17 mouse cellular contexts compared by ENCODE assay signal in the genomic region with DNA sequence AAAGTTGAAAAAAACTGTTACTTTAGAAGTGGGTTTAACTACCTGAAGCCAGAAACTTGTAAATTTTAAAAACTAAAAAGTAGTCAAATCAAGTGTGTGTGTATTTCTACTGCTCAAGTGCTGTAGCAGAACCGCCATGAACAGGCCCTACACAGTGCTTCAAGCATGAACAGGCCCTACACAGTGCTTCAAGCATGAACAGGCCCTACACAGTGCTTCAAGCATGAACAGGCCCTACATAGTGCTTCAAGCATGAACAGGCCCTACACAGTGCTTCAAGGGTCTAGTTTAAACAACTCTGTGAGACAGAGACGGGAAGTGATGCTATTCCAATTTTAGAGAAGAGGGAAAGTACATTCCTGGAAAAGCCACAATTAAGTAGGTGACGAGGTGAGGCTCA.
"Had no signal": no experiment of that assay in that cellular context is flagged by ENCODE, and none has a peak within 500 bp of the region (broad histone marks: within the 10 kb centered on the region; RNA-seq: fewer than 3 reads in every experiment).

No protein-coding gene starts in this region.

- ATAC-seq: liver, postnatal 0 days; midbrain, embryonic 13.5 days; midbrain, embryonic 15.5 days had no signal

- H3K9me3 ChIP-seq: liver, embryonic 13.5 days; liver, embryonic 15.5 days; megakaryocyte, embryonic 14.5 days; midbrain, embryonic 13.5 days; midbrain, embryonic 15.5 days; neural tube, embryonic 12.5 days; stomach, embryonic 15.5 days had no signal

- DNase-seq: liver, embryonic 13.5 days; liver, postnatal 0 days; lung, embryonic 14.5 days; right cerebral cortex, postnatal 14 days; thymus, adult 2 months; thymus, postnatal 25 days; thymus, postnatal 4 days had no signal

- H3K4me1 ChIP-seq: liver, embryonic 13.5 days; liver, embryonic 15.5 days; megakaryocyte, embryonic 14.5 days; midbrain, embryonic 13.5 days; midbrain, embryonic 15.5 days; neural tube, embryonic 12.5 days; stomach, embryonic 15.5 days had no signal

- H3K4me2 ChIP-seq: liver, embryonic 11.5 days; liver, embryonic 13.5 days; liver, embryonic 15.5 days; lung, embryonic 14.5 days; midbrain, embryonic 11.5 days; midbrain, embryonic 13.5 days; midbrain, embryonic 15.5 days; neural tube, embryonic 12.5 days; stomach, embryonic 15.5 days had no signal

- H3K9ac ChIP-seq: liver, embryonic 13.5 days; liver, embryonic 15.5 days; liver, postnatal 0 days; lung, embryonic 14.5 days; midbrain, embryonic 13.5 days; midbrain, embryonic 15.5 days; neural tube, embryonic 12.5 days; stomach, embryonic 15.5 days had no signal

- H3K27ac ChIP-seq: liver, embryonic 13.5 days; liver, embryonic 15.5 days; macrophage; midbrain, embryonic 13.5 days; midbrain, embryonic 15.5 days; neural tube, embryonic 12.5 days; stomach, embryonic 15.5 days; stomach, postnatal 0 days had no signal

- H3K4me3 ChIP-seq: liver, embryonic 13.5 days; liver, embryonic 15.5 days; megakaryocyte, embryonic 14.5 days; midbrain, embryonic 13.5 days; midbrain, embryonic 15.5 days; neural tube, embryonic 12.5 days; stomach, embryonic 15.5 days had no signal

- H3K27me3 ChIP-seq: liver, embryonic 13.5 days; liver, embryonic 15.5 days; megakaryocyte, embryonic 14.5 days; midbrain, embryonic 13.5 days; midbrain, embryonic 15.5 days; neural tube, embryonic 12.5 days; stomach, embryonic 15.5 days had no signal
